Mouse (Mus musculus): Measurements from ENCODE around the gene Cnnm3.

Gene Cnnm3

GRCm38 (mm10) chr1:36539186-36539585, 27.5 kb downstream of the Cnnm3 start, which contains the start of gene Gm42417:
Gene Gm42417 (minus strand): TSS chr1:36539429.
- DNase-seq, result no peak

GRCm38 (mm10) chr1:36540132-36540531, 28.5 kb downstream of the Cnnm3 start:
- no peak for DNase-seq

- DNase-seq, result no peak
Measured at GRCm38 (mm10) chr1:36540807-36541206, 29.1 kb downstream of the Cnnm3 start.

- DNase-seq, result no peak
Measured at GRCm38 (mm10) chr1:36541844-36542243, 30.2 kb downstream of the Cnnm3 start.

- no peak for DNase-seq
Measured at GRCm38 (mm10) chr1:36542925-36543324, 31.3 kb downstream of the Cnnm3 start.

- no peak for DNase-seq
Measured at GRCm38 (mm10) chr1:36545382-36545781, 33.7 kb downstream of the Cnnm3 start.

- peak in 1 of 2 experiments; percentile 45 for DNase-seq
Measured at GRCm38 (mm10) chr1:36545845-36546600, 34.4 kb downstream of the Cnnm3 start.

- DNase-seq, result peak; percentile 90 to 93
Measured at GRCm38 (mm10) chr1:36546888-36547471, 35.3 kb downstream of the Cnnm3 start, which contains the start of gene Ankrd39. Gene Ankrd39 (minus strand): TSS chr1:36547445.

GRCm38 (mm10) chr1:36547981-36548598, 36.4 kb downstream of the Cnnm3 start:
- no peak for DNase-seq

- DNase-seq, result no peak
Measured at GRCm38 (mm10) chr1:36548771-36549170, 37.1 kb downstream of the Cnnm3 start.

- no peak for DNase-seq
Measured at GRCm38 (mm10) chr1:36549491-36549890, 37.8 kb downstream of the Cnnm3 start.

GRCm38 (mm10) chr1:36550075-36550863, 38.6 kb downstream of the Cnnm3 start:
- DNase-seq, result no peak

- no peak for DNase-seq
Measured at GRCm38 (mm10) chr1:36551904-36552303, 40.2 kb downstream of the Cnnm3 start.

GRCm38 (mm10) chr1:36552506-36552905, 40.8 kb downstream of the Cnnm3 start:
- no peak for DNase-seq

GRCm38 (mm10) chr1:36554633-36555399, 43.1 kb downstream of the Cnnm3 start:
- no peak for DNase-seq

- no peak for DNase-seq
Measured at GRCm38 (mm10) chr1:36555798-36556395, 44.2 kb downstream of the Cnnm3 start.

GRCm38 (mm10) chr1:36556553-36557456, 45.1 kb downstream of the Cnnm3 start:
- DNase-seq, result peak; percentile 54 to 77

GRCm38 (mm10) chr1:36557457-36558011, 45.9 kb downstream of the Cnnm3 start:
- DNase-seq, result peak; percentile 34 to 48

- DNase-seq, result peak; percentile 33 to 51
Measured at GRCm38 (mm10) chr1:36558031-36558993, 46.6 kb downstream of the Cnnm3 start, which contains the start of gene Sema4c. Gene Sema4c (minus strand): TSS chr1:36558349.
